Mouse (Mus musculus) embryonic facial prominence, embryonic 11.5 days (tissue): ENCODE measurements at regions not wholly inside any gene's neighbourhood (a gene's known extent, or its start where the extent isn't known, plus 50 kb on each side); places are given as distances from the start of the nearest gene placed in this dataset.

Experiments used
- ATAC-seq: fragments of 200-750 bp; cut with Nextera tagmentation; replicated peaks from 2 replicates; pipeline ENCODE4 v1.8.0; 2017; ENCODE audit warnings: low read depth; ENCODE audit not compliant: insufficient number of reproducible peaks, low FRiP score, low TSS enrichment
- DNase-seq: peaks from one replicate; pipeline ENCODE4 v3.0.0-alpha.2; 2015; ENCODE audit warnings: low spot score
- H3K27ac ChIP-seq: fragments of 300-500 bp; sonication (generic); replicated peaks from 2 replicates; pipeline ENCODE4 v1.5.1; 2014; ENCODE audit warnings: mild to moderate bottlenecking, low read depth, low read length, control low read depth
- H3K27me3 ChIP-seq: fragments of 300-500 bp; sonication (generic); 2 replicates; pipeline ENCODE4 v1.6.1; 2014; ENCODE audit warnings: mild to moderate bottlenecking, low read length, moderate library complexity, mixed read lengths; ENCODE audit not compliant: control insufficient read depth, insufficient read depth
- H3K36me3 ChIP-seq: fragments of 300-500 bp; sonication (generic); replicated peaks from 2 replicates; pipeline ENCODE4 v1.6.1; 2014; ENCODE audit warnings: low read depth, mild to moderate bottlenecking, low read length, moderate library complexity, mixed read lengths; ENCODE audit not compliant: control insufficient read depth, insufficient read depth
- H3K4me1 ChIP-seq: fragments of 300-500 bp; sonication (generic); 2 replicates; pipeline ENCODE4 v1.6.1; 2014; ENCODE audit warnings: low read length, mixed read lengths; ENCODE audit not compliant: control insufficient read depth, insufficient read depth
- H3K4me2 ChIP-seq: fragments of 300-500 bp; sonication (generic); 2 replicates; pipeline ENCODE4 v1.6.1; 2014; ENCODE audit warnings: low read depth, mild to moderate bottlenecking, control low read depth, low read length, moderate library complexity
- H3K4me3 ChIP-seq: fragments of 300-500 bp; sonication (generic); 2 replicates; pipeline ENCODE4 v1.5.1; 2014; ENCODE audit warnings: low read depth, low read length, control low read depth
- H3K9ac ChIP-seq: fragments of 300-500 bp; sonication (generic); replicated peaks from 2 replicates; pipeline ENCODE4 v1.6.1; 2014; ENCODE audit warnings: mild to moderate bottlenecking, control low read depth, low read length
- H3K9me3 ChIP-seq: fragments of 300-500 bp; sonication (generic); replicated peaks from 2 replicates; pipeline ENCODE4 v1.6.1; 2016; ENCODE audit warnings: mild to moderate bottlenecking, low read length, inconsistent platforms, mixed read lengths; ENCODE audit not compliant: control insufficient read depth
- whole genome bisulfite sequencing: fragments of 180-500 bp; shearing (Covaris S2); extraction: QIAGEN DNeasy Blood & Tissue Kit; methylation state at CpG from one replicate; pipeline ENCODE4 v1.1.7; 2014; 5-methylcytosine and 5-hydroxymethylcytosine counted together

DNA sequence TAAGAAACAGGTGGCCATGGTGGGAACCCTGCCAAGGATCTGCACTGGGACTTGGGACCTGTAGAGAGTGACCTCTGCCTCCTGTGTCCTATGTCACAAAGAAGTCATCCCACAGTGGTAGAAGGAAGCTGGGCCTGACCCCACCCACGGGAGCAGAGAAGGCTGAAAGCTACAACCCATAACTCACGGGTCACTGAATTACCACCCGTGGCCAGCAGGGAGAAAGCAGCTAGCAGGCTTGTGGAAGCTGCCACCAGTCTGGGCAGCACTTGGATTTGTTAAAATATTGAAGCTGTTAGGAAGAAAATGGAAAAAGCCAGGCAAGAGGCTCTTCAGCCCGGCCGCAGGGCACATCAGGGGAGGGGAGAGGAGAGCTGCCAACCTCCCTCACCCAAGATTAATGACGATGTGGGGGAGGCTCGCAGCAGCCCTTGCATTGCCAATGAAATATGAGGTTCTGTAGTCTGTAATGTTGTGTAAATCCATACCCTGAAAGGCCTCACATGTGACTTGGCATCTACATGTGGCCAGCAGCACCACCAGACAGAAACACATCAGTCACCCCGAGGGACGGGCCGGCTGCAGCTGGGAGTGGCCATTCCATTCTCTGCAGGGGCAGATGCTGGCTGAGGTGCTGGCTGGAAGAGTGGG is 94.5 kb downstream of the Olfm1 start:
- Histone ChIP-seq H3K27me3 (no peaks in the 10 kb centered on the region), H3K9ac (no peak overlapping the region), H3K36me3 (no peaks in the 10 kb centered on the region), H3K4me3 (no peak overlapping the region), H3K4me1 (no peaks in the 10 kb centered on the region), H3K27ac (no peak overlapping the region), H3K4me2 (no peak overlapping the region), H3K9me3 (no peaks in the 10 kb centered on the region)
- DNase-seq, result no peak
- WGBS, result 64% methylated on average over 10 of the region's 10 CpGs
- no peak for ATAC-seq

DNA sequence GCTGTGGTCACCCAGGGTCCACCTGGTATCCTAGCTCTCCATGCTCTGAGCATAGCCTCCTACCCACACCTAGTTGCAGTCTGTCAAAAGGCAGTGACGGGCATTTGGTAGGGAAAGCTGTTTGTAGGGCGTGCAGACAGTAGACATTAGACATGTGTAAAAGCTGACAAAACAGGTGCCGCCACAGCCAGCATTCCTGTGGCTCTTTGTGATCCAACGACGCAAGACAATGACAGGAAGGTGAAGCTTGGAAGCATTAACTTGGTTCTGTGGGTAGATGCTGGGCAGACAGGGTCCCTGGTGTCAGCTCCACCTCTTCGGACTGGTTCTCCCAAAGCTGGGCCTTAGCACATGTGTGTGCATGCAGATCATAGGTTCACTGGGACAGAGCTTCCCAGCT is 96.5 kb downstream of the Olfm1 start:
- Histone ChIP-seq H3K27ac (no peak overlapping the region), H3K36me3 (no peaks in the 10 kb centered on the region), H3K4me2 (no peak overlapping the region), H3K9ac (no peak overlapping the region), H3K27me3 (no peaks in the 10 kb centered on the region), H3K4me1 (no peaks in the 10 kb centered on the region), H3K4me3 (no peak overlapping the region), H3K9me3 (no peaks in the 10 kb centered on the region)
- ATAC-seq, result no peak
- DNase-seq, result no peak
- WGBS, result 88% methylated on average over 6 of the region's 6 CpGs

DNA sequence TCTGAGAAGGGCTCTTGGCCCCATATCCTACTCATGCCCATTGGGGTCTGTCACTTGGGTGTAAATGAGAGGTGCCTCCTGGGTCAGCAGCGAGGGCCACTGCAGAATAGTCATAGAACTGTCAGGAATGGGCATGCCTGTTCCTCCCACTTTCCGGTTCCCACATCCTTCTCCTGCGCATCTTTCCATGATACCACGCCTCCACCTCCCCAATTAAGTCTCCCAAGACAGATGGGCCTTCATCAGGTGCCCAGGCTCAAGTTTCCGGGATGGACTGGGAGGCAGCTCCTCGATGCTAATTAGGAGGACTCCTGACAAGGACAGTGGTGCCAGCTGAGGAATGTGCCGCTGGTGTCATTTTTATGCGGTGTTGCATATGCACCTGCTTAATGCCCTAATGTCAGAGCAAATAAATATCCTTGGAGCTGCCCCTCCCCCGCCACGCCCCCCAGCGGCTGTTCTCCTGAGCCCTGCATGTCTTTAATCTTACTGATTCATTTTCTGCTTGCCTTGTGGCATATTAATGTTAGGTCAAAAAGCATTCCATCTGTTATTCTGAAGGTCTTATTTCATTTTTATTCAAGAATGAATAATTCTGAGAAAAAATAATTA is 97.2 kb downstream of the Olfm1 start:
- Histone ChIP-seq H3K36me3 (no peaks in the 10 kb centered on the region), H3K27ac (no peak overlapping the region), H3K9me3 (no peaks in the 10 kb centered on the region), H3K27me3 (no peaks in the 10 kb centered on the region), H3K4me1 (no peaks in the 10 kb centered on the region), H3K4me3 (no peak overlapping the region), H3K4me2 (no peak overlapping the region), H3K9ac (no peak overlapping the region)
- DNase-seq, result no peak
- no peak for ATAC-seq
- 74% methylated on average over 11 of the region's 11 CpGs for WGBS

DNA sequence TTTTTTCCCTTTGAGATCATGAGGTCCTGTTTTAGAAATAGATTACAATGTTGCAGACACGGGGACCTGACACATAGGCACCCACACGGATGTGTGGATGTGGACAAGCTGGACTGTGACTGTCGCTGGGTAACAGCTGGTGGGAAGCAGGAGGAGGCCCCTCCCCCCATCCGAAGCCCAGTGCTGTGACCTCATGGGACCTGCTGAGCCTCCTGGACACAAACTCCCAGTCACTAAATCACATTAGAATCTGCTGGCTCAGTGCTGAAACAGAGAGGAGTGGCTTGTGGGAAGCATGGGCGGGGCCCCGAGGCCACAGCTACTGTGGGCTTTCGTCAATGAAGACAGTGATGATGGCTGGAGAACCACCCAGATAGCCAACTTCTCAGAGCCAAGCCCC is 101.7 kb downstream of the Olfm1 start:
- DNase-seq (no peak), ATAC-seq (no peak)
- WGBS, result 41% methylated on average over 7 of the region's 7 CpGs
- H3K36me3 ChIP-seq, result no peaks in the 10 kb centered on the region
- H3K27me3 ChIP-seq, result no peaks in the 10 kb centered on the region
- H3K9me3 ChIP-seq, result no peaks in the 10 kb centered on the region
- no peak overlapping the region for H3K27ac ChIP-seq
- H3K9ac ChIP-seq, result no peak overlapping the region
- H3K4me3 ChIP-seq, result no peak overlapping the region
- H3K4me1 ChIP-seq, result peaks cover 3% of the 10 kb centered on the region; the same call in 1 of the 2 replicates
- no peak overlapping the region for H3K4me2 ChIP-seq

DNA sequence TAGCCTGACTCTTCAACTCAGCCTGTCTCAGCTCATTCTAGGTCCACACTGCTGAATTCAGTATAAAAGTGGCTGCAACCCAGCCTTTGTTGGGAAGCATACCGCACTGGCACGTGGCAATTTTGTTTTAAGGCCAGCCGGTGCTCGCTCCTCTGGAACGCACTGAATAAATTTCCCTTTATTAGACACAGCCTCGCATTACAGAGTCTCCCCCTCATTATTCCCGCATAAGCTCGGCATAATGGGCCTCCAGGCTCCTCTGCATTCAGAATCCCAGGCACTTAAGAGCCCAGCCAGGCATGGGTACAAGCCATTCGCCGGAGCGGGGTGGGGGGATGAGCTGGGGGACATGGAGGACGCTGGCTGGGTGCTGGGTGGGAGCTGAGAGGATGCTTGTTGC is 103.4 kb downstream of the Olfm1 start:
- H3K27ac ChIP-seq, result no peak overlapping the region
- H3K27me3 ChIP-seq, result no peaks in the 10 kb centered on the region
- H3K4me3 ChIP-seq, result no peak overlapping the region
- H3K4me2 ChIP-seq, result no peak overlapping the region
- WGBS, result 57% methylated on average over 12 of the region's 12 CpGs
- no peaks in the 10 kb centered on the region for H3K36me3 ChIP-seq
- ATAC-seq, result no peak; the same call in 1 of the 2 replicates
- no peaks in the 10 kb centered on the region for H3K9me3 ChIP-seq
- no peak overlapping the region; the same call in 1 of the 2 replicates for H3K9ac ChIP-seq
- peak; percentile 26 for DNase-seq
- peaks cover 3% of the 10 kb centered on the region; the same call in 1 of the 2 replicates for H3K4me1 ChIP-seq

DNA sequence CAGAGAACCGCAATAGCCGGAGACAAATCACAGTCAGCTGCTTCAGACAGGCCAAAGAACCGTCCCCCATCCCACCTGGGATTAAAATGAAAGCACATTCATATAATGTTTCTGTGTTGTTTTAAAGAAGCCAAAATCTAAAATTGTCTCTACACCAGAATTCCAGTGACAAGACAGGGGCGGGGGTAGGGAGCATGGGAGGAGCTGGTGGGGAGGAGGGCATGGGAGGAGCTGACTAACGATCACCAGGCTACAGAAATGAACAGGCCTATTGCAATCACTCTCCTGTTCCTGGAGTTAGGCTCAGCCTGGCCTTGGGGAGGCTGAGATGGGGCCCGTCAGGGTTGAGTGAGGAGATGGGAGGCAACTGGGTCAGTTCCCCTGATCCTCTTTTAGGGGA is 105.9 kb downstream of the Olfm1 start:
- peak; percentile 5 for DNase-seq
- Histone ChIP-seq H3K4me1 (peaks cover 3% of the 10 kb centered on the region; the same call in 1 of the 2 replicates), H3K4me2 (no peak overlapping the region), H3K9ac (no peak overlapping the region), H3K27ac (no peak overlapping the region), H3K27me3 (no peaks in the 10 kb centered on the region), H3K36me3 (no peaks in the 10 kb centered on the region), H3K9me3 (no peaks in the 10 kb centered on the region), H3K4me3 (no peak overlapping the region)
- ATAC-seq, result 0 out of 2 replicates have a peak, but pooled peaks have one; percentile 26
- WGBS, result 47% methylated on average over 6 of the region's 6 CpGs

DNA sequence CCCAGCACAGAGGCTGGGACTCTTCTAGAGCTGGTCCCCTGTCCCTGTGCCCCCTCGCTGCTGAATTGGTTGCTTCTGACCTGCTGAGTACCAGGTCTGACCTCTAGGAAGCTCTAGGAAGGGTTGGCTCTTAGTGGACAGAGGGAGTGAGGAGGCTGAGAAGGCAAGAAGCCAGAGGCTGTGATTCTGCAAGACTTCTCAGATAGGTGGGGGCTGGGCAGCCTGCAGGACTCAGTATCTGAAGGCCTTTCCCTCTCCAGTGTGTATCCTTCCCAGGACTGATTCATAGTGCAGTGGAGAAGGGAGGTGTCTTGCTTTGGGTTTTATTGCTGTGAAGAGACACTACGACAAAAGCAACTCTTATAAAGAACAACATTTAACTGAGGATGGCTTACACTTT is 106.6 kb downstream of the Olfm1 start:
- Histone ChIP-seq H3K27me3 (no peaks in the 10 kb centered on the region), H3K27ac (no peak overlapping the region), H3K4me2 (no peak overlapping the region), H3K4me1 (peaks cover 3% of the 10 kb centered on the region; the same call in 1 of the 2 replicates), H3K4me3 (no peak overlapping the region), H3K9ac (no peak overlapping the region), H3K36me3 (no peaks in the 10 kb centered on the region), H3K9me3 (no peaks in the 10 kb centered on the region)
- WGBS, result 81% methylated on average over 2 of the region's 2 CpGs
- DNase-seq (no peak), ATAC-seq (no peak)

DNA sequence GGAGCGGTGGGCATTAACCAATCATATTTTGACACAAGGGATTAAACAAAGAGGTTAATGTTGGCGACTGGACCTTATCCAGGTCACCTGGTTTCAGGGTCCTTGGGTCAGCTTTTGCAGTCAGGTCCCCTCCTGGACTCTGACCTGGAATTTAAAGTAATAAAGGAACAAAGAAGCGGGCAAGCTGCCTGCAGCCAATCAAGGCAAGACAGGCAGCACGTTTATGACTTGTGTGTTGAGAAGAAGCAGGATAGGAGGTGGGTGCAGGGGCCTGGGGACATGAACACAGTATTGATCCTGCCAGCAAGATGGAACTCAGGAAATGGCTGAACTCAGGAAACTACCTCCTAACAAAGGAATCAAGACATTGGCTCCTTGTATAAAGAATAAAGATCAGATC is 108.5 kb downstream of the Olfm1 start:
- peaks cover 3% of the 10 kb centered on the region; the same call in 1 of the 2 replicates for H3K4me1 ChIP-seq
- no peaks in the 10 kb centered on the region for H3K36me3 ChIP-seq
- no peaks in the 10 kb centered on the region for H3K9me3 ChIP-seq
- no peak overlapping the region for H3K9ac ChIP-seq
- no peak overlapping the region for H3K4me2 ChIP-seq
- H3K27me3 ChIP-seq, result no peaks in the 10 kb centered on the region
- no peak overlapping the region for H3K4me3 ChIP-seq
- 65% methylated on average over 4 of the region's 4 CpGs for WGBS
- ATAC-seq (no peak), DNase-seq (no peak)
- no peak overlapping the region for H3K27ac ChIP-seq
